Mouse (Mus musculus) gonadal fat pad, adult 2 months (tissue): ENCODE results near the gene Tmem79. TPM values are rescaled to one million over a fixed set of nuclear protein-coding genes. Genes with fewer than 3 reads are reported as not detected.
"Not testable (repeated sequence)": the region's sequence is repeated elsewhere in the genome, so short reads cannot be mapped to it uniquely, and the experiment has no call there.

Experiments
- DNase-seq: peaks from one replicate; pipeline ENCODE4 v3.0.0-alpha.2; 2012; ENCODE audit warnings: low read depth
- polyA plus RNA-seq: library from polyadenylated mRNA; depleted of rRNA; stranded (reverse); fragments of >200 nt; gene quantifications from 2 replicates; pipeline ENCODE4 v1.2.3, GENCODE M21; 2012; rRNA removed

Gene Tmem79
- 17.8 and 19.6 TPM in 2 replicates for polyA plus RNA-seq

DNA sequence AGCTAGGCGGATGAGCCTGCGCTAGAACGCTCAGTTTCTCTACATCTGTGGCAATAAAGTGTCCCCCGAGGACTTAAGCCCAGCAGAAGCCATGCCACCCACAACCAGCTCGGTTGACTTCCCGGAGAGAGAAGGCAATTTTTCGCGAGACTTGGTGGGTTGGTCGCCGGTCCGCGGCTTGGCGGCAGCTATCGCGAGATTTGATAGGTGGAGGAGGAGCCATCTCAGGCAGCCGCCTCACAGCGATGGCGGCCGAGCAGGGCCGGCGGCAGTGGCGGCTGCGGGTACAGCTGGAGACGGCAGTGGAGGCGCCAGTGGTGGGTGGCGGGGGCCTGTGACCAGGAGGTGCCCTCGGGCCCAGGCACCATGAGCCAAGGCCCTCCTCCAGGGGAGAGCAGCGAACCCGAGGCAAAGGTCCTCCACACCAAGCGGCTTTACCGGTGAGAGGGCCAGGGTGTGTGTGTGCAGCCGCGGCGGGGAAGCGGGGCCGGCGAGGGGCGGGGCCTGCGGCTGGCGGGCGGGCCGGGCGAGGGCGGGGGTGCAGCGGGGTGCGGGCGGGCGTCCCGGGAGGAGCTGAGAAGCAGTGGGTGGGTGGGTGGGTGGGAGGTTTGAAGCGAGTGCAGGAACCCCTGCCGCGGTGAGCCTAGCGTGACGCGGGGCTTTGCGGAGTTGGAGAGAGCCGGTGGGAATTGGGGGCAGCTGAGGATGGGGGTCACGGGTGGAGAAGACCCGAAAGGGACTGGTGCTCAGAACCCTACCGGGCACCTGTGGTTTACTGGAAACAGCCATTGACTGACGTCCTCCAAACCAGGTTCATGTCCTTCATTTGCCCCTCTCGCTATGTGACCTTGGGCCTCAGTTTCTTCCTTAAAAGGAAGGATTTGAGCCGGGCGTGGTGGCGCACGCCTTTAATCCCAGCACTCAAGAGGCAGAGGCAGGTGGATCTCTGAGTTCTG lies at the start of gene Tmem79, which contains the start of gene Smg5:
Gene Tmem79, minus strand, starts transcription at position 91 of the 956 bp plus-strand sequence.
Gene Smg5, plus strand, starts transcription at position 203 of the 956 bp plus-strand sequence.
- peak; percentile 49 for DNase-seq

GRCm38 (mm10) chr3:88384364-88384763 lies 48.4 kb upstream of the Tmem79 start, which contains the start of gene Bglap:
TSS of gene Bglap (minus strand) at chr3:88384464.
- DNase-seq, result no peak

DNA sequence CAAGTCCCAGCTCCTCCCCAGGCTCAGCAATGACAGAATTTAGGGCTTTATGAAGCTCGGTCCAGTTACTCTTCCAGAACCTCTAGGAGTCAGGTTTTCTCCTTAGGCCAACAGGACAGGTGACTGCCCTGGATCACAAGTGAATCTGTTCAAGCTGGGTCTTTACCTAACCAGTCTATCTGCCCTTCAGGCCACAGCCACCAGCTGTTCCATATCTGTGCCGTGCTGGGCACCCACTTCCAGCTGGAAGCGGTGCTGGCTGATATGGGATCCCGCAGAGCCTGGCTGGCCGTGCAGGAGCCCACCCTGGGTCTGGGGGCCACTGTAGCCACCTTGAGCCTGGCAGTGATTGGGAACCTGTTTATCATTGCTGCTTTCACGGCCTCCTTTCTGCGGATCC lies 46.4 kb upstream of the Tmem79 start:
- not testable (repeated sequence) for DNase-seq

- not testable (repeated sequence) for DNase-seq
Observed at GRCm38 (mm10) chr3:88381389-88382315, 45.7 kb upstream of the Tmem79 start.

GRCm38 (mm10) chr3:88378599-88378998 lies 42.7 kb upstream of the Tmem79 start, which contains the start of gene Bglap2:
TSS of gene Bglap2 (minus strand) at chr3:88378699.
- not testable (repeated sequence) for DNase-seq

- not testable (repeated sequence) for DNase-seq
Observed at GRCm38 (mm10) chr3:88376644-88377043, 40.7 kb upstream of the Tmem79 start.

GRCm38 (mm10) chr3:88375750-88376626 lies 40.0 kb upstream of the Tmem79 start:
- not testable (repeated sequence) for DNase-seq

DNA sequence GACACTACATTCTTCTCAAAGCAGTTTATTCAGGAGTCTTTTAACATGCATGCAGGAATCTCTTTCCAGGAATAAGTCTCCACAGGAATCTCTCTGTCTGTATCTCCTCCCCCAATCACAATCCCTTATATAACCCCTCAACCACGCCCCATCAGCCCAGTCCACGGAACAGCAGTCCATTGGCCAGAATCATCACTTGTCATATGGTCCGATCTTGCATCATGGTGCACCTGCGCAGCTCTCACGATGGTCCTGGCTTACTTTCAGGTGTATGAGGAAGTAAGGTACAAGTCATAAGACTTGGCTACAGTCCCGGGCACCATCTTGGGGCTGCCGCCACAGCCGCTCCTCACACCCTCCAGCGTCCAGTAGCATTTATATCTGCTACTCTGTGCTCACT lies 36.7 kb upstream of the Tmem79 start, which contains the start of gene Bglap3:
Gene Bglap3, minus strand, starts transcription at position 101 of the 400 bp plus-strand sequence.
- DNase-seq, result not testable (repeated sequence)

DNA sequence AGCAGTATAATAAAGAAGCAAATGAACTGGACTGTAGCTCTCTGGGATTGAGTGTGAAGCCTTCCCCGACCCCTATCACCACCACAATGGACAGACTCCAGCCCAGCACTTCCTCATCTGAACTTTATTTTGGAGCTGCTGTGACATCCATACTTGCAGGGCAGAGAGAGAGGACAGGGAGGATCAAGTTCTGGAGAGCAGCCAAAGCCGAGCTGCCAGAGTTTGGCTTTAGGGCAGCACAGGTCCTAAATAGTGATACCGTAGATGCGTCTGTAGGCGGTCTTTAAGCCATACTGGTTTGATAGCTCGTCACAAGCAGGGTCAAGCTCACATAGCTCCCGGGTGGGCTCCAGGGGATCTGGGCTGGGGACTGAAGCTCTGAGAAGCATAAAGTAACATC lies 32.6 kb upstream of the Tmem79 start:
- DNase-seq, result not testable (repeated sequence)

DNA sequence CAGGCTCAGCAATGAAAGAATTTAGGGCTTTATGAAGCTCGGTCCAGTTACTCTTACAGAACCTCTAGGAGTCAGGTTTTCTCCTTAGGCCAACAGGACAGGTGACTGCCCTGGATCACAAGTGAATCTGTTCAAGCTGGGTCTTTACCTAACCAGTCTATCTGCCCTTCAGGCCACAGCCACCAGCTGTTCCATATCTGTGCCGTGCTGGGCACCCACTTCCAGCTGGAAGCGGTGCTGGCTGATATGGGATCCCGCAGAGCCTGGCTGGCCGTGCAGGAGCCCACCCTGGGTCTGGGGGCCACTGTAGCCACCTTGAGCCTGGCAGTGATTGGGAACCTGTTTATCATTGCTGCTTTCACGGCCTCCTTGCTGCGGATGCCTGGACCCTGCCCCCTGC lies 31.6 kb upstream of the Tmem79 start:
- DNase-seq, result not testable (repeated sequence)

DNA sequence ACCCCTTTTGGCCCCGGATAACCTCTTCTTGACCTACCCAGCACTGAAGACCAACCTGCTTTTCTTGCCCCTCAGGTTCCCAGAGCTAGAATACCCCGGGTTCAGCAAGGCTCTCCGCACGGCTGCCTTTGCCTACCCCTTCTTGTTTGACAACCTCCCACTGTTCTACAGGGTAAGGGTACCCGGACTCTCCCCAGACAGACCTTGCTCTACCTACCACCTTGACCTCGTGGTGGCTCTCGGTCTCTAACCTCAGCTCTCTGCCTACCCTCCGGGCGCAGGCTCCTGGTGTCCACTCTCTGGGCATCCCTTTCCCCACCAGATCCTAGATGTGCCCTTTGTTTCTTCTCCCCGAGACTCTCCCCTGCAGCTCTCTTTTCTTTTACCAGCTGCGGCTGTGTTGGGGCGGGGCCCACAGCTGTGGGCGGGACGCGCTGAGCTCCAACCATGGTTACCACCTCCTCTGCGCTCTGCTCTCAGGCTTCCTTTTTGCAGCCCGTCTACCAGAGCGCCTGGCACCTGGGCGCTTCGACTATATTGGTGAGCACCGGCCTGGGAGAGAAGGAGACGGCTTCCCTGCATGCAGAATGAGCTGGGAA lies 31.0 kb upstream of the Tmem79 start:
- not testable (repeated sequence) for DNase-seq

DNA sequence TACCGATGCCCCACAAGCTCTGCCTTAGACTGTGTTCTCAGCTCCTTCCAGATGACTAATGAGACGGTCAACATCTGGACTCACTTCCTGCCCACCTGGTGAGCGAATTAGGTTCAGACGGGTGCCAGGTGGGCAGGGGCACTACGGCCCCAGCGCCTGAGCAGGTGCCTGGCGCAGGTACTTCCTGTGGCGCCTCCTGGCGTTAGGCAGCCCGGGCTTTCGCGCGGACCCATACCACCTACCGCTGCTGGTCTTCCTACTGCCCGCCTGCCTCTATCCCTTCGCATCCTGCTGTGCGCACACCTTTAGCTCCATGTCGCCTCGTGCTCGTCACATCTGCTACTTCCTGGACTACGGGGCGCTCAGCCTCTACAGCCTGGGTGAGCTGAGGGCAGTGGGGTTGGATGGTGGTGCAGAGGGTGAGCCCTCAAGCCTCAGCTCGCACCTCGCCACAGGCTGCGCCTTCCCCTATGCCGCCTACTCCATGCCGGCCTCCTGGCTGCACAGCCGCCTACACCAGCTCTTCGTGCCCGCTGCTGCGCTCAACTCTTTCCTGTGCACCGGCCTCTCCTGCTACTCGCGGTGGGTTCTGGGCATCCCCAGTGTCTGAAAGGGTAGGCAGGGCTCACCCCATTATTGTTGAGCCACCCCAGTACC lies 29.9 kb upstream of the Tmem79 start:
- no peak for DNase-seq

DNA sequence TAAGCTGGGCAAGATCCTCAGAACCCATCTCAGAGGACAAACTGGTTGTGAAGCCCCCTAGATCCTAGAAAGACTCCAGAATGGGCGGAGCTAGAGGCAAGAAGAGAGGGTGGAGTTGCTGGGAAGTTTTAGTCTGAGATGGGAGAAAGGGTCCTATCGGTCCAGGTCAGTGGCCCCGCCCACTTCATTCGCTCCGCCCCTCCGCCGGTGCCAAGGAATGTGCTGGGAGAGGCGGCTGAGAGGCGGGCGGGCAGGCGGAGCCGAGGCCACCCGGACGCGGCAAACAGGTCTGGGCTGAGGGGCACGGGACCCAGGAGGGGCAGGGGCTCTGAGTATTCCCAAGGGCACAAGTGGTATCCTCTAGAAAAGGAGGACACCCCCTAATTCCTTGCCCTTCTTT lies 28.4 kb upstream of the Tmem79 start, which contains the start of gene Paqr6:
Gene Paqr6, plus strand, starts transcription at position 248 of the 400 bp plus-strand sequence.
- DNase-seq, result no peak

- DNase-seq, result no peak
Observed at GRCm38 (mm10) chr3:88363700-88364099, 27.8 kb upstream of the Tmem79 start.

- DNase-seq, result no peak
Observed at GRCm38 (mm10) chr3:88361612-88362313, 25.8 kb upstream of the Tmem79 start.

DNA sequence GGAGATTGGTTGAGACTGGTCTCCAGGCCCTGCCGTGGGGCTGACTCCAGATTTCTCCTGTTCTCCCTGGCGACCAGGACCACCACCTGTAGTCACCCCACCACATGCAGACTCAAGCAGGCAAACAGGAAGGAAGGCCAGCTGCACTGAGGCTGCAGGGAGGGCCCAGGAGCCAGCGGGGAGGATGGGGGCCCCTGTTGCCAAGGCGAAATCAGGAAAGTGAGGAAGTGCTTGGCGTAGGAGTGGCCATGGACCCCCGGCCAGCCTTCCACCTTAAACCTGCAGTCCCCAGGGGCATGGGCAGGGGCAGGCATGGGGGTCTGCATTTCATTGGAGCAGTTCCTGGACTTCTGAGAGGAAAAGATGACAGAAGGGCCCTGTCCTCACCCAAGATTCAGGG lies 25.1 kb upstream of the Tmem79 start:
- no peak for DNase-seq

DNA sequence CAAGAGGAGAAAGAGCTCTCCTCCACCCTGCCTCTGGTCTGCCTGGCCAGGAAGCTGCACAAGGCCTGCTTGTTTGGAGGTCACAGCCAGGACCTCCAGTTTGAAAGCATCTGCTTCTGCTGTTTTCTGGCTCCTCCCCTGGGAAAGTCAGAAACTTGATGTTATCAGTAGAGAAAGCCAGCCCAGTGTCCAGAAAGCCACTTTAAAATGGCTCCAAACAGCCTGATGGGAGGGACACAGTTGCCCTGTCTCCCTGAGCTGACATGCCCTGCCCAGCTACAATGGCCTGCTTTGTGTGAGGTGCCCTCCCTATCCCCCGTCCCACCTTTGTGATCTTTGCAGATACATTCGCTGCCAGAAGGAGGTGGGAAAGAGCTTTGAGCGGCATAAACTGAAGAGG lies 24.0 kb upstream of the Tmem79 start:
- DNase-seq, result no peak

DNA sequence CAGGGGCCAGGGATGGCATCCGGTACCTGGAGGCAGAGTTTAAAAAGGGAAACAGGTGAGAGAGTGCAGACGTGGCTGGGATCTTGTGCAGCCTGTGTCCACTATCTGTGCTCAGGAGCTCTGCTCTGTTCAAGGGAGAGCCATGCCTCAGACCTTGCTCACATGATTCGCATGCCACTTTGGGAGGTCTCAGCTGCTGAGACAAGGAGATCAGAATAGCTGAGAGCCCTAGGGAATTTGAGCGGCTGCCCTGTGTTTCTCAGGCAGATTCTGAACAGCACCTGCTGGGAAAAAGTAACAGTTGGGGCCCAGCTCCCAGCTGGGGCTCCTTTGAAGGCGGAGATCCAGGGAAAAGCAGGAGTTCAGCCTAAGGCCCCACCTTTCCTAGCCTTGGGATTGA lies 23.6 kb upstream of the Tmem79 start:
- no peak for DNase-seq
